Mouse (Mus musculus): Measurements from ENCODE around the gene Cbln4.
A peak's percentile ranks its signal among the peaks of the same experiment; 100 is the strongest.

Gene Cbln4

DNA sequence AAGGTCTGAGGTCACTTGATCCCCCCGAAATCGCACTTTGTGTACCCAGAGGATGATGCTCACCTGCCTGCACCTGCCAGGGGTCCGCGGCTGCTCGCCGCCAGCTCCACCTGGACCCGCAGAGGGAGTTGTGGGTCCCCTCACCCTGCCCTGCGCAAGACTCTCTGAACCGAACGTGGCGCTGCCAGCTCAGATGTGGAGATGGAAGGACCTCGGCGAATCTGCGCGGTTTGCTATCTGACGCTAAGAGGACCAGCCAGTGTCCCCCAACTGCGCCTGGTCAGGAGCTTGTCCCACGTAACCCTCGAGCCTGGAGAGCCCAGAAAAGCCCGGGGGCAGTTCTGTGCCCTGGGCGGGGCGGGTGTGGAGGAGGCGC lies at the start of gene Cbln4:
TSS of gene Cbln4 (minus strand) at position 232 of the 376 bp plus-strand sequence.
- DNase-seq (ENCODE audit: low spot score in 2 of 2) = peak in 1 of 2 experiments; percentile 10

DNA sequence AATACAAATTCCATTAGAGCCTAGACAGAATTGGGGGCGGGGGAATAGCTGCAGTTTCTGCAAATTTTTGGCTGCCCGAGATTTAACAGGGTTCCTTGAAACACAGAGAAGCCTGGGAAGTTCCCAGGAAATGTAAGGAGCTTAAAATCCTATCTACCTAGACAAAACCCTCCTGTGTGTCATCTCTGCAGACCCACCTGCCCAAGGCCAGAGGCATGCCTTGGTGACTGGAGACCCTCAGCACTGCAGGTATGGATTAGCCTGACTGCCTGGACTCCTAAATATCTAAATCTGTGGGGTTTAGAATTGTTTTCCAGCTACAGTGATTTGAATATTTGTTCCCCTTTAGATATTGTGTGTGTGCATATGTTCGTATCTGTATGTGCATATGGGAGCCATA lies 35.3 kb upstream of the Cbln4 start:
- no peak for DNase-seq (ENCODE audit: low spot score in 2 of 2)

DNA sequence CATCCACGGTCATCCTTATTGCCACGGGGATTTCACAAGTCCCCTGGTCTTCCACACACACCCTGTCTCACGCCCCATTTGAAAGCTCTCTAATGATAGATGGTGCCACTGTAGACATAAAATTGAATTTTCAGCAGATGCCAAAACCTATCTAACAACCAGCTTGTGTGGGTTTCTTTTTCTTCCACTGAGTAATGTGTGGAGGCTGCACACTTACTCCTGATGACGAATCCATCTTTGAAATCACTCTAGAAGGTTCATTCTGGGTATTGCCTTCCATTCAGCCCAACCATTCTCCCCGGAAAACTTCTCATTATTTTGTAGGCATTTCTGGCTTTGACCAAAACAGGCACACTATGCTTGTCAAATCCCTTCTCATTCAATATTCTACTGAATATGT lies 33.0 kb upstream of the Cbln4 start:
- DNase-seq (ENCODE audit: low spot score in 2 of 2) = no peak

GRCm38 (mm10) chr2:172062876-172063275 lies 19.6 kb upstream of the Cbln4 start:
- no peak for DNase-seq (ENCODE audit: low spot score in 2 of 2)

DNA sequence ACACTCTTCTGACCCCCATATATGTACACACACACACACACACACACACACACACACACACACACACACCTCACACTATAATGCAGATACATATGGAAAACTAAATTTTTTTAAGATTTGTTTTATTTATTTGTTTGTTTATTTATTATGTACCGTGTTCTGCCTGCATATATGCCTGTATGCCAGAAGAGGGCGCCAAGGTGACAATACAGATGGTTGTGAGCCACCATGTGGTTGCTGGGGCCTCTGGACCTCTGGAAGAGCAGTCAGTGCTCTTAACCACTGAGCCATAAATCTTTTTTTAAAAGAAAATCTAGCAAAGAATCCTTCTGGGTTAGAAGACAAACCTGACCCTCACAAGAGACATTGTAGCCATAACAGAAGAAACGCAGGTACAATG lies 16.5 kb upstream of the Cbln4 start:
- no peak for DNase-seq (ENCODE audit: low spot score in 2 of 2)

DNA sequence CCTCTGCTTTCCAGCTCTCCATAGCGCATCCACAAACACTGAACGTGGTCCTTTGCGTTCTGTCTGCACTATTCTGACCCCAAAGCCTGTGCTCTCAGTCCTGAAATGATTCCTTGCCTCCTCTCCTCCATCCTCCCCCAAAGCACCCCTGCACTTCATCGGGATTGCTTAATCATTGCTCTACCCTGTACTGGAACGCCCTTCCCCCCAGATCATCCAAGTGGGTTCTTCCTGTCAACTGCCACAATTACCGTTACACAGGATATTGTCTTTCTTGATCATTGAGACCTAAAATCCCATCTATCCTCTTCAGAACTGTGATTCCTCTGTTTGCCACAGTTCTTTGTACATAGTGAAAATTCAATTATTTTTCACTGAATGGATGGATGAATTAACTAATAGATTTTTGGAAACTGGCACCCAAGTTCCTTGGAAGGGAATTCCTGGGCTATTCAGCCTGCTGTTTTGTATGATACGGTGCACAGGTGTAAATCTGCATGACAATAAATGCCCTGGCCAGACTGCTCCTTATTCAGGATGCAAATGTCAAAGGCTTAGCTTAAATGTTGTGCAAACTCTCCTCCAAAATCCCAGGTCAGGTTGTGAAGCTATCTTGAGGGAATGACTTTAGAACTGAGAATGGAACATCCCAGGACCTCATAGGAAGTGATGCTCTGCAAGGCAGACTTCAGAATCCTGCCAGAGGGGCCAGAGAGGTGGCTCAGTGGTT lies 15.8 kb upstream of the Cbln4 start:
- no peak for DNase-seq (ENCODE audit: low spot score in 2 of 2)

GRCm38 (mm10) chr2:172046002-172046401 lies 2.7 kb upstream of the Cbln4 start:
- no peak for DNase-seq (ENCODE audit: low spot score in 2 of 2)

DNA sequence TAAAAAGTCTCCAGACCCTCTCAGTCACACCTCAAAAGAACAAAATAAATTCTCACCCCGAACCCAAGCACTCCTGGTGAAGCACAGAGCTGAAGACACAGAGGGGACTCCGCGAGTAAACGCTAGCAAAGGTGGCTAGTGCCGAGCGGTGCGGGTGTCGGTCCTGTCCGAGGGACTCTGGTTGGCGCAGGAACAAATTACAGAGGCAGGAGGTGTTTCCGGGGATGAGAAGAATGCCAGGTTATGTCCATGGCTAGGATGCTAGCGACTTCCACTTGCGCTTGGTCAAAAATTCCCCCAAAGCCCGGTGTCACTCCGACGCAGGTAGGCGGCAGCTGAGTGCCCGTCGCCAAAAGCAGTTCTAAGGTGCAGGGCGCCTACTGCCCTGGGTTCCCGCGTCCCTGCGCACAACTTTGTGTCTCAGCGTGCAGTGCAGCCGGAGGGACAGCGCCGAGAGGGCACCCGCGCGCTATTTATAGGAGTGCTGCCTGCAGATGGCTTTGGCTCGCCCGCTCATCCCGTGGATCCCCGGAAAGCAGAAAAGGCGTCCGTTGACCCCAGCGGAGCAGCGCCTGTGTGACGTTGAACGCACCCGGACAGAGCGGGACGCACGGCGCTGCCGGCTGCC lies 545 bp downstream of the Cbln4 start:
- DNase-seq (ENCODE audit: low spot score in 2 of 2) = peak in 1 of 2 experiments; percentile 11

DNA sequence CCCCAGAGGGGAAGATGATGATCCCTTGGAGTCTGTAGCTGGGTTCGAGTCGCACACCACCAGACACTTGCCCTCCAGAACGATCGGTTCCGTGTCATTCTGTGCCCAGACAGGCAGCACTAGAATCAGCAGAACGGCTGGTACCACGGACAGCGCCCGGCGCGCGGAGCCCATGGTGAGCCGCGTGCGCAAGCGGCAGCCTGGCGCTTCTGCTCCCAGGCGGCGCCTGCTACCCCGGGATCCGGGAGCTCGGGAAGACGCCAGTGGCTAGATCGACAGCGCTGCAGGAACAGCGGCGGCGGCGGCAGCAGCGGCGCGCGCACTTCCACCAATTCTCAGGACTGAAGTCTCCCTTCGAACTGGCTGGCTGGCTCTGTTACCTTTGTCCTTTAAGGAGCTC lies 1.1 kb downstream of the Cbln4 start:
- peak; percentile 4 to 68 for DNase-seq (ENCODE audit: low spot score in 2 of 2)

GRCm38 (mm10) chr2:172040859-172041258 lies 2.4 kb downstream of the Cbln4 start:
- no peak for DNase-seq (ENCODE audit: low spot score in 2 of 2)

- no peak for DNase-seq (ENCODE audit: low spot score in 2 of 2)
These were observed 3.7 kb downstream of the Cbln4 start for GRCm38 (mm10) chr2:172039601-172040000.

GRCm38 (mm10) chr2:172034281-172034680 lies 9.0 kb downstream of the Cbln4 start:
- no peak for DNase-seq (ENCODE audit: low spot score in 2 of 2)

DNA sequence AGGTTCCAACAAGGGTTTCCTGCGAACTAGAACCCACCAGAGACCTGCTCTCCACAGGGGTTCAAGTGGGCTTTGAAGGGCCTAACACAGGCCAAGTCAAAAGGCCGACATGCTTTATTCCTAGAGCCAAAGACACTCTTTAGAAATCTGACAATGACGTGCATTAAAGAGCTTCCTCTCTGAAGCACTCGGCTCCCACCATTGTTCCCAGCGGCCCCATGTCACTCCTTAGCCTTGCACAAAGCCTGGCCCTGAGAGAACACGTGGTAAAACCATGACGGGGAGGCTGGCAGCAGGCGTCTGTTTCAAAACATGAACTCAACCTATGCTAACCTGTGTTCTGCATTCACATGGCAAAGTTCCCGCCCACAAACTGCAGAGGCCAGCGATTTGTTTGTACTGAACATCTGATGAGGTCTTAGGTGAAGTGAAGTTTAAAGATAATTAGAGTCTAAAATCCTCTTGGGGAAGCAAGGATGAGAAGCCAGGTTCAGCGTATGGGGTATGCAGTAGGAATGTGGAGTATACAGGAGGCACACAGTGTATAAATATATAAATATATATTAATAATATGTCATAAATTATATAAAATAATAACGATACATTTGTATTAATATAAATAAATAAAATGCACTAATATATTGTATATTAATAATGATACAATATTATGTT lies 17.7 kb downstream of the Cbln4 start:
- DNase-seq (ENCODE audit: low spot score in 2 of 2) = no peak

DNA sequence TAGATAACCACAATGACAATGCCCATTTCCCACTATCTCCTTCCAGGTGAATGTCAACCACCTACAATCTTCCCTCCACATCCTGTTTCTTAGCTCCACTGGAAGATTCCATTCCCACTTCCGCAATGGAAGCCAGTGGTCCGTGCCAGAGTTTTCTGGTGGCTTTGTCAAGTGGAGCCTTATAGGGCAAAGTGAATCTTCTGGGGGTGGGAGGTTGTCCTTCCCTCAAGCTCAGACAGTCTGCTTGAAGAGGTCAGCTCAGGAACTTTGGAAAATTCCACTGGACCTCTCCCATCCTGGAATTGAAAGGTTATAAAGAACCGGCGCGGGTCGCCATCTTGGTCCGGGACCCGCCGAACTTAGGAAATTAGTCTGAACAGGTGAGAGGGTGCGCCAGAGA lies 36.5 kb downstream of the Cbln4 start:
- DNase-seq (ENCODE audit: low spot score in 2 of 2) = no peak

- no peak for DNase-seq (ENCODE audit: low spot score in 2 of 2)
These were observed 37.3 kb downstream of the Cbln4 start for GRCm38 (mm10) chr2:172005970-172006369.

- DNase-seq (ENCODE audit: low spot score in 2 of 2) = no peak
These were observed 39.0 kb downstream of the Cbln4 start for GRCm38 (mm10) chr2:172004029-172004984.

- no peak for DNase-seq (ENCODE audit: low spot score in 2 of 2)
These were observed 46.1 kb downstream of the Cbln4 start for GRCm38 (mm10) chr2:171996979-171997686.

- no peak for DNase-seq (ENCODE audit: low spot score in 2 of 2)
These were observed 48.4 kb downstream of the Cbln4 start for GRCm38 (mm10) chr2:171994861-171995260.

GRCm38 (mm10) chr2:171994240-171994639 lies 49.0 kb downstream of the Cbln4 start:
- no peak for DNase-seq (ENCODE audit: low spot score in 2 of 2)

- DNase-seq (ENCODE audit: low spot score in 2 of 2) = no peak
These were observed 56.6 kb downstream of the Cbln4 start for GRCm38 (mm10) chr2:171986686-171987085.
